ENCODE assay signal across 9 mouse cellular contexts in genomic region chr13:107246956-107247751, GRCm38 (mm10).
DNase-seq lines count a peak whose midpoint lies in the region; ATAC-seq lines count a peak whose summit lies in the region.
"Had no signal": no experiment of that assay in that cellular context is flagged by ENCODE, and none has a peak within 500 bp of the region (broad histone marks: within the 10 kb centered on the region; RNA-seq: fewer than 3 reads in every experiment).

No protein-coding gene starts in this region.

- H3K9ac ChIP-seq in hindbrain, embryonic 16.5 days (ENCODE audit: low read depth, low read length) = peak overlapping the region; percentile 31; the same call in 1 of the 2 replicates
- peak overlapping the region; percentile 21; the same call in 1 of the 2 replicates for H3K9ac ChIP-seq in neural tube, embryonic 14.5 days (replicated peaks; ENCODE audit: low read depth, low read length)
- H3K9ac ChIP-seq: liver, embryonic 14.5 days had no signal

- WGBS in forebrain, embryonic 10.5 days = 13% methylated on average over 17 of the region's 17 CpGs
- WGBS in hindbrain, embryonic 16.5 days = 18% methylated on average over 17 of the region's 17 CpGs
- 7% methylated on average over 17 of the region's 17 CpGs for WGBS in neural tube, embryonic 14.5 days

- peaks cover 48% of the 10 kb centered on the region for H3K4me1 ChIP-seq in forebrain, embryonic 10.5 days
- no peaks in the 10 kb centered on the region for H3K4me1 ChIP-seq in hindbrain, embryonic 16.5 days (ENCODE audit: control insufficient read depth, insufficient read depth, low read depth, low read length)
- H3K4me1 ChIP-seq in neural tube, embryonic 14.5 days (ENCODE audit: control insufficient read depth, insufficient read depth, low read length) = 0 out of 2 replicates have a peak, but pooled peaks cover 5% of the 10 kb centered on the region

- H3K9me3 ChIP-seq in forebrain, embryonic 10.5 days = no peaks in the 10 kb centered on the region
- H3K9me3 ChIP-seq in hindbrain, embryonic 16.5 days (ENCODE audit: control insufficient read depth, low read length) = no peaks in the 10 kb centered on the region
- no peaks in the 10 kb centered on the region for H3K9me3 ChIP-seq in neural tube, embryonic 14.5 days (ENCODE audit: control insufficient read depth, low read length)

- H3K27me3 ChIP-seq in forebrain, embryonic 10.5 days (ENCODE audit: poor library complexity, severe bottlenecking) = peaks cover 16% of the 10 kb centered on the region
- H3K27me3 ChIP-seq in hindbrain, embryonic 16.5 days (replicated peaks; ENCODE audit: control insufficient read depth, insufficient read depth, low read length) = no peaks in the 10 kb centered on the region; the same call in 1 of the 2 replicates
- H3K27me3 ChIP-seq in neural tube, embryonic 14.5 days (ENCODE audit: control insufficient read depth, insufficient read depth, low read length) = no peaks in the 10 kb centered on the region

- H3K27ac ChIP-seq in forebrain, embryonic 10.5 days = peak overlapping the region; percentile 87
- H3K27ac ChIP-seq in hindbrain, embryonic 16.5 days (ENCODE audit: low read depth, low read length) = no peak overlapping the region
- peak overlapping the region; percentile 44 for H3K27ac ChIP-seq in neural tube, embryonic 14.5 days (ENCODE audit: low read depth, low read length)
- H3K27ac ChIP-seq: liver, embryonic 14.5 days had no signal

- no peaks in the 10 kb centered on the region for H3K36me3 ChIP-seq in forebrain, embryonic 10.5 days (replicated peaks)
- H3K36me3 ChIP-seq in hindbrain, embryonic 16.5 days (ENCODE audit: control insufficient read depth, insufficient read depth, low read length) = no peaks in the 10 kb centered on the region
- no peaks in the 10 kb centered on the region for H3K36me3 ChIP-seq in neural tube, embryonic 14.5 days (ENCODE audit: control insufficient read depth, insufficient read depth, low read length)

- peak overlapping the region; percentile 52 for H3K4me2 ChIP-seq in hindbrain, embryonic 16.5 days (ENCODE audit: low read length)
- H3K4me2 ChIP-seq in neural tube, embryonic 14.5 days (ENCODE audit: low read depth, low read length) = peak overlapping the region; percentile 48

- DNase-seq in layer of hippocampus, adult 9-11 months = peak; percentile 16
- no peak for DNase-seq in layer of hippocampus, adult 9-10 months (ENCODE audit: low spot score)
- DNase-seq in forebrain, embryonic 10.5 days (ENCODE audit: extremely low spot score, low spot score) = peak; percentile 54
- no peak for DNase-seq in urinary bladder, adult 18-20 months (ENCODE audit: low spot score in 2 of 2)
- DNase-seq in urinary bladder, postnatal 14 days (ENCODE audit: low spot score) = no peak

- peak; percentile 79 for ATAC-seq in hindbrain, embryonic 16.5 days
- peak; percentile 87 for ATAC-seq in neural tube, embryonic 14.5 days (ENCODE audit: low read depth)

- H3K4me3 ChIP-seq in forebrain, embryonic 10.5 days = peak overlapping the region; percentile 46
- H3K4me3 ChIP-seq in hindbrain, embryonic 16.5 days (ENCODE audit: low read length) = peak overlapping the region; percentile 22; the same call in 1 of the 2 replicates
- H3K4me3 ChIP-seq in neural tube, embryonic 14.5 days (ENCODE audit: low read depth, low read length) = peak overlapping the region; percentile 22
- H3K4me3 ChIP-seq: erythroblast, embryonic 14.5 days had no signal

Comparison
In these comparisons a context has a peak if more than half of its experiments do, and no peak if none do; other contexts are left out.
1. DNase-seq: peak in layer of hippocampus, adult 9-11 months (single experiment) and forebrain, embryonic 10.5 days (single experiment); none in layer of hippocampus, adult 9-10 months (single experiment), urinary bladder, adult 18-20 months (0 of 2) and urinary bladder, postnatal 14 days (single experiment).
2. Peak in every context shown above with its lines, with median percentiles within 50 percentile points of each other: H3K4me3 ChIP-seq.